Mouse (Mus musculus): ENCODE data around the gene Hadh. TPM values are rescaled to one million over a fixed set of nuclear protein-coding genes. Genes with fewer than 3 reads are reported as not detected.
A peak's percentile ranks its signal among the peaks of the same experiment; 100 is the strongest.

Hadh gene
- polyA plus RNA-seq, 1 experiment: 40.8 TPM

DNA sequence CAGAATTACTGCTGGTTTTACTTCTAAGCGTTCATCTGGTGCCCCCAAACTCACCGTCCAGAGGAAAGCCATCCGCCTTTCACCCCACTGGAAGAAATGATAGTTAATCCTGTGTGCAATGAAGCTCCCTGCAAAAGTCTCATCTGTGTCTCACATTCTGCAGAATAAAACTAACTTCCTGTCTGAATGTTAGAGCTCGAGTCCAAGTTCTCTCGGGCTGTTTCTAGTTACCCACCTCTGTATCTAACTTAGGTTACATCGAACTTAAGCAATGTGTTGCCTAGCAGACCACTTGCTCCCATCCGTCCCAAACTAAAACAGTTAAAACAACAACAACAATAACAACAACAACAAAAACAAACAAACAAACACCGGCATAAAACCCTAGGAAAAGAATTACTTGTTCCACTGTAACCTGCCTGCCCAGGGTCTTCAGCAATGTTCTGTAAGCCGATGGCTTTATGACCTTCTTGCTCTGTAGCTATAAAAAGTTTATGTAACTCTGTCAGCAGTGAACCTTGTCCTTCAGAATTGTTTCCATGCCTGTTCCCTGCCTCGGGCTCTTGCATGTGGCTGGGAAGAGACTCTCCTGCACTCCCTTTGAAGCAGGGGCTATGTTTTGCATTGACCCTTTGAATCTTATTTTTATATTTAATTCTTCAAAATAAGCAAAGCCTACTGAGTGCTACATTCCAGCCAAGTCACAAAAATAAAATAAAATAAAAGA, 636 bp upstream of the Hadh start:
- DNase-seq (ENCODE audit: extremely low spot score in 1 of 2, low spot score in 1 of 2): no peak

DNA sequence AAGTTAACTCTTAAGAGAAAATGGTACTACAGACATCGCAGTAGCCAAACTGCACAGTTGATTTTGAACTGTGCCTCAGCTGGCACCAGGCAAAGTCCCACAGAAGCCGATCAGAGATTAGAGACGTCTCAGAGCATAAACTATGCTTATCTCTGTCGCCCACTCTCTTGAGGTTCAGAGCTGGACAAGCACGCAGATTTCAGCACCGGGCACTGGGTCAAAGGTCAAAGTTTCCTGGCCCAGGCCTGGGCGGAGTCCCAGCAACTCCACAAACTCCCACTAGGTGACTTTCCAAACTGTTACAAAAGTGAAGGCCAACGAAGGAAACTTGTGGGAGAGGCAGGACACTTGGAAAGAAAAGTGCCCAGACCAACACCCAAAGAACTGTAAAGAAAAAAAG, 744 bp downstream of the Hadh start:
- DNase-seq (ENCODE audit: extremely low spot score in 1 of 2, low spot score in 1 of 2): no peak

DNA sequence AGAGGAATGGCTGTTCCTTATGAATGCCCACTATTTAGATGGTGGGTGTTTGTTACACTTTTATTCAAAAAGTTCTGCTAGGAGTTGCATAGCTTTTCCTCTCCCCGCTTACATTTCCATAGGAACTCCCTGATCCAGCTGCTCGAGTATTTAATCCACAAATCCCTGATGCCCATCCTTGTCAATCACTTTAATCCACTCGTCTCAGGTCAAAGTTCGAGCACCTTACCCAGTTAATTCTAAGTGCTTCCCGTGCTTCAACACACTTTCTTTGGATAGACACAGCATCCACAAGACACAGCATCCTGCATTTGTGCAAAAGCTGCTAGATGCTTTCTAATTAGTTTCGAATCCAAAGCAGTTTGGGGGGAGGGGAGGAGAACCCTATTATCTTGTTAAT, 1.5 kb downstream of the Hadh start:
- no peak for DNase-seq (ENCODE audit: extremely low spot score in 1 of 2, low spot score in 1 of 2)

DNA sequence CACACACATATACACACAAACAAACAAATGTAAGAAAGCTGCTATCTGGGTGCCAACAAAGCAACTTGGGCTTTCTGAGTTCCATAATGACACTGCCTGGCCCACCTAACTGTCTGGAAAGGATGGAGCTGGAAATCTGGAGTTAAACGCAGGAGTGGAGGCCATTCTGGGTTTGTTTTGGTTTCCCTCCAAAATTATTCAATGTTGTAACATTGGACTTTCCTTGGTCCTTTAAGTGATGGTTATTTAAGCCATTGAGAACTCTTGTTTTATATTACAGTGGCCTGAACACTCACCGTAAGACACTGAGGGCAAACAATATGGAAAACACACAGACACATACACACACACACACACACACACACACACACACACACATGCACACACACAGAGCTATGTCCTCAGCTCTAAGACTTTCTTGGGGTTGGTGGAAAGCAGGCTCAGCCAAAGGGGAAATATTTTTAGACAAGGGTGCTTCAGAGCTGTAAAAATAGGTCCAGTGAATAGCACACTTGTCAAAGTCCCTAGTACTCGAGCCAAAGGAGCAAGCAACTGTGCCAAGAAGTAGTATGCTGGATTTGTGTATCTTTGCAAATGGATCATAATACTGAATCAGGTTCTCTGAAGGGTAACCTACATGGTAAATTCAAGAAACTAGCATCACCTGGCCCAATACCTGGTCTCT, 5.4 kb downstream of the Hadh start:
- no peak for DNase-seq (ENCODE audit: extremely low spot score in 1 of 2, low spot score in 1 of 2)

DNA sequence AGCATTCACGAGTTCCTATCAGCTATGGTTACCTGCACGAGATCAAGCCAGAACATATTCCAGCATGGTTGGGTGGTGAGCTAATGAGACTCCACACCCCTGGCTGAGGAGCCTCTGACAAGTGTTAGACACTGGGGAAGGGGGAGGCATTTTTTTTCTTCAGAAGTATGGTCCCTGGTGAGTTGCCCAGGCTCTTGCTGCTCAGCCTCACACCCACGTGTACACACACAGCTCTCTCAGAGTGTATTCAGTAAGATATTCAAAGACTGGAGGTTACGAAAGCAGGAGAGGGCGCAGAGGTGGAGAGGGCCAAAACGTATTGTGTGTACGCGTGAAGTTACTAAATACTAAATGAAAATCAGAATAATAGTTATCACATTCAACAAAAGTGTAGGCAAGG, 6.4 kb downstream of the Hadh start:
- peak in 1 of 2 experiments; percentile 10 for DNase-seq (ENCODE audit: extremely low spot score in 1 of 2, low spot score in 1 of 2)

DNA sequence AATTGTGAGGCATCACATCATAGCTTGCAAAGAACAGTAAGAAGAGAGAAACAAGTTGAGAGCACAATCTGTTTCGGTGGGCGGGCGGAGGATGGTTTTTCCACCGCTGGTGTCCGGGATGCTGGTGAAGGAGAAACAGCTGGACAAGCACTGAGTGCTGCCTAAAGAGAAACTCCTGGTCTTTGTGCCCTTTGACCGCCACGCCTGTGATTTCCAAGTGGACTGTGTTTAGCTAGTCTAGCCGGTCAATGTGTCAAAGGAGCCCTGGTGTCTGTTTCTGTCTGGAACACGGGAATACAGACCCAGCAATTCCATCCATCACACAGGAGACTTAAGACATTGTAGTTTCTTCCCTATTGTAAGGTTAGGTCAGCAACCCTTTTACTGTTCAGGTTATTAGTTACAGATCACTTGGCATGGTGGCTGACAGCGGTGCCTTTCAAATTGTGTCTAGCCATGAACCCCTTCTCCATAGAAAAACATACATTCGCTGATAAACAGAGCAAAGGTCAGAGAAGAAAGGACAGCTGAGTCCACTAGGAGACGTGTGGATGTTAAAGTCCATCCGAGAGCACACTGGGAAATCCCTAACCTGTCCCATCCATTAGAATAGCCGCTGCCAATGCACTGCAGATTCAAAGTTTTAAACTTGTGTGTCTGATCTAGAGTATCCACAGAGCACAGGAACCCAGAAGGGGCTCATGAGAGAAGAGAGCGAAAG, 8.0 kb downstream of the Hadh start:
- no peak for DNase-seq (ENCODE audit: extremely low spot score in 1 of 2, low spot score in 1 of 2)

DNA sequence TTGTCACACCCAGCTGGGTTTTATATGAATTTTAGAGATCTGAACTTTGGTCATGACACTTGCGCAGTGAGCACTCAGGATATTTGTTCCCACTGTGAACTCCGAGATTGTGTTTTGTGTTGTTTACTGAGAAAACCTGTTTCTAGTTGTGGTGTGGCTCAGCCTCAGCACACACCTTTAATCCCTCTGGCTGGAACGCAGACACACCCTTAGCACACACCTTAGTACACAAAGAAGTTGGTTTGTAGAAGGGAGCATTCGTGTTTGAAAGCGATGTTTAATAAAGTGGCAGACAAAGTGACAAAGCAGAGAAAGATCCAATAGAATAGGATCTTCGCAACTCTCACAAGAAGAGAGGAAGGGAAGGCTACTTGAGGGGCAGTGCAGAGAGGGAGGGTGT, 11.5 kb downstream of the Hadh start:
- DNase-seq (ENCODE audit: extremely low spot score in 1 of 2, low spot score in 1 of 2): no peak

DNA sequence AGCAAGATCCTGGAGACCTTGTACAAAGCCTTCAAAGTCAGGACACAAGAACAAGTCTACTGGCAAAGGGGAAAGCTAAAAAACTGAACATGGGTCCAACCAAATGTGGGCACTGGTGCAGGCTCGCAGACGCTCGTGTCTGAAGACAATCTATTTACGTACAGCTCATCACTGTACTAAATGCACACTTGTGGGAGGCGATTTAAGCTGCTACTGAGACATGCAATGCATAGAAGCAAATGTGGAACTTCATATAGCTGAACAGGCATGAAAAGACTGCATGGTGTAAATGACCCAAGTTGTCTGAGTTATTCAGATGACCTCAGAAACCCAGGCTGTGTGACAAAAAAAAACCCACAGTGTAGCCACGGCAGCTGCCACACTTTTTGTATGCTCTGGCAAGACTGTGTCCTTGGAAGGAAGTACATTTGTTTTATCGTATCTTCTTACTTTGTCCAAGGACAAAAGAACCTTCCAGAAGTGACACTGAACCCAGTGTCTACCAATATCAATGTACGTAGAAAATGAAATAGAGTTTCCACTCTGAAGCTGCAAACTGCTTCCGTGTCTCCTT, 12.4 kb downstream of the Hadh start:
- peak in 1 of 2 experiments; percentile 13 for DNase-seq (ENCODE audit: extremely low spot score in 1 of 2, low spot score in 1 of 2)

DNA sequence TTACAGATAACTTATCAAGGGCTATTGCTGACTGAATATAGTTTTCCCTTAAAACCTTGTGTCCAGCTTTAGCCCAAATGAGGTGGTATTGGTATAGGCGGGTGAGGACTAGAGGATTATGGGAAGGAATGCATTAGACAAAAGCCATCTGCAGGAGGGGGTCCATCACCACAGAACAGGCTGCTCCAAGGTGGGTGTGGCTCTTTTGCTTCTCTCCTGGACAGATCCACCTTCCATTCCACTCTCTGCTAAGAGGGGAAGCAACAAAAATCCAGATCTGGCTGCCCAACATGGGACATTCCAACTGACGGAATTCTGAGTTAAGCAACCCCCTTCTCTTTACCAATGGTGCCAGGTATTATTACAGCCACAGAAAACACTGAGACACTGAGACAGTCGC, 13.0 kb downstream of the Hadh start:
- no peak for DNase-seq (ENCODE audit: extremely low spot score in 1 of 2, low spot score in 1 of 2)

DNA sequence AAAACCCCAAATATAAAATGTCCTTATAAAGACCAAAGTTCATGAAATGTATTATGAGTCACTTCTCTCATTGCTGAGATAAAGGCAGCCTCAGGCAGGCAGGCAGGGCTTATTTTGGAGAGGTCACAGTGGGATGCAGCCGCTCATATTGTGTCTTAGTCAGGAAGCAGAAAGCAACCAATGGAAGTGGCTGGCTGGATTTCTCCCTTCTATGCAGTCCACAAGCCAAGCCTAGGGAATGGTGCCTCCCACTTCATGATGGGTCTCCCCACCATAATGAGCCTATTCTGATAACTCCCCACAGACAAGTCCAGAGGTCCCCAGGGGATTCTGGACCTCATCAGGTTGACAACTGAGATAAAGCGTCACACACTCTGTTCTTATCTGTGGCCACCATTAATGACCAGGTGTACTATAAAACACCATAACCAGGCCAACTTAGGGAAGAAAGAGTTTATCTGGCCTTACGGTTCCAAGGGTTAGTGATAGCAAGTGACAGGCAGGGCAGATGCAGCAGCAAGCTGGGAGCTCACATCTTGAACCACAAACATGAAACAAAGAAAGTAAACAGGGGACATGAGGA, 16.4 kb downstream of the Hadh start:
- no peak for DNase-seq (ENCODE audit: extremely low spot score in 1 of 2, low spot score in 1 of 2)

DNA sequence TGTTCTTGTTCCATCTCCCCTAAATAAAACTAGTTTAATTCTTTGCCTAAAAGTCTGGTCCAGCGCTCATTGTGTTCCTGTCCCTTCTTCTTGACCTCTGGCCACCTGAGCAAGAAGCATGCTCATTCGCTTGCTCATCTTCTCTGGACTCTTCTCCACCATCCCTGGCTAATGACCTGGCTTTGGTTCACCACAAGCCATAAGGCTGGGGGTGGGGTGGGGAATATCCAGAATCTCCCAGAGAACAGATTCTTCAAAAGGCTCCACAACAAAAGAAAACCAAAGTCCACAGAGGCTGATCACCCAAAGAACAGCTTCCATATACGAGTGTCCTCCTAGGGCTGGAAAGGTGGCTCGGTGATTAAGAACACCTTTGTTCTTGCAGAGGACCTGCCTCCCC, 16.9 kb downstream of the Hadh start:
- no peak for DNase-seq (ENCODE audit: extremely low spot score in 1 of 2, low spot score in 1 of 2)

DNA sequence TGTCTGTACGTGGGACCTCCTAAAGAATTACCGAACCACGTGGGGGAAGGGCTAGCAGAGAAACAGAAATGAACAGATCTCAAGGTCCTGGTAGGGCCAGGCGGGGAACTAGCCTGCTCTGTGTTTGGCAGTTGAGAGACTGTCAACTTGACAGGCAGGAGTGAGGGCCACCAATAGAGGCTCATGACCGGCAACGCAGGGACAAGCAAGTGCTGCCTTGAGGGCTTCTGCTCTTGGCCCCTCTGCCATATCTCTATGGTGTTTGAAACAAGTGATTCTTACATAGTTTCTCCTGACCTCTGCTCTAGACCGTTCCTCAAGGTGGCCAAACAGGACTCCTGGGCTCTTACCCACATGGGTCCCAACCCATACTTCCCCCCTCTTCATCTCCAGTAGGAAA, 20.3 kb downstream of the Hadh start:
- DNase-seq (ENCODE audit: extremely low spot score in 1 of 2, low spot score in 1 of 2): no peak

DNA sequence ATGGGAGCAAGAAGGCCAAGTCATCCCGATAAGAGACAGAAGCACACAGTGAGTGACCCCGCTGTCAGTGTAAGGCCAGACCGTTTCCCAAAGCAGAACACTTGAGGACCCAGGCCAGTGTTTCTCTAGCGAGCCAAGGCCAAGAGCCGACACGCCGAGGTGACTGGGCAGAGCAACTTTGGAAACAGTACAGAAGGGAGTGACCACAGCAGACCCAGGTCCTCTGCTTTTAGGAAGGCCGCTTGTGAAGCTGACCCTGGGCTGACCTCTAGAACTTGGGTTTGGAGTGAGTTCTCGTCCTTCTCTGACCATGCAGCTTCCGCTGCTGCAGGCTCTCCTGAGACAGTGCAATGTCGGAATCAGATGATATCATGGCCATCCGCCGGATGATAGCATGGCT, 20.9 kb downstream of the Hadh start:
- DNase-seq (ENCODE audit: extremely low spot score in 1 of 2, low spot score in 1 of 2): no peak

DNA sequence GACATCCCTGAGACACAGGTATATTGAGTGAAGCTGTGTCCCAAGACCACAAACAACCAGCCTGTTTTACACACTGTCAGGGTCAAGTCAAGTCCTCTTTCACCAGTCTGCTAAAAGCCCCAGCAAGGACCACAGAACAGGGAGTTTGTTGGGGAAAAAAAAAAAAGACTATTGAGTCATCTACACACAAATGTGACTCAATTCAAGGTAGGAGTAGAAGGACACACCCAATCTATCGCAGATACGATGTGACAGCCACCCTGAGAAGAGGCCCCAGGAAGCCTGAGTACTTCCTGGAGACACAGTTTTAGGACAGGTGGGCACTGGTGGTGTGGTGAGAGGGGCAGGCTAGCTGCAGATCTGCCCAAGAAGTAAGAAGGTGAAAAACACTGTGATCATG, 21.6 kb downstream of the Hadh start:
- DNase-seq (ENCODE audit: extremely low spot score in 1 of 2, low spot score in 1 of 2): no peak

DNA sequence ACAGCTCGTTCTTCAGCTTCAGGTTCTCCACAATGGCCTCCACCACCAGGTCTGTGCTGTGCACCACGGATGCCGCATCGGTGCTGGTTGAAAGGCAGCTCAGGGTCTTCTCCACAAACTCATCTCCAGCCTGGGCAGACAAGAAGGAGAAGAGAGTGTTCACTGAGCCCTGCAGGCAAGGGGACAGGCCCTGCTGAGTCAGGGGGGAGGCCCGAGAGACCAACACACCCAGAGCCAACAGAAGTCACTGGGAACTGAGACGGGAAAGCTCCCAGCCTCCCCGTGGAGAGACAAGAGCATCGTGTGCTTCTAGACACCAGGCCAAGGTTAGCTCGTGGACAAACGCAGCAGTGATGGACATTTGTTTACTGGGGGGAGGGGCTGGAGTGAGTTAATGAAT, 23.5 kb downstream of the Hadh start:
- no peak for DNase-seq (ENCODE audit: extremely low spot score in 1 of 2, low spot score in 1 of 2)

DNA sequence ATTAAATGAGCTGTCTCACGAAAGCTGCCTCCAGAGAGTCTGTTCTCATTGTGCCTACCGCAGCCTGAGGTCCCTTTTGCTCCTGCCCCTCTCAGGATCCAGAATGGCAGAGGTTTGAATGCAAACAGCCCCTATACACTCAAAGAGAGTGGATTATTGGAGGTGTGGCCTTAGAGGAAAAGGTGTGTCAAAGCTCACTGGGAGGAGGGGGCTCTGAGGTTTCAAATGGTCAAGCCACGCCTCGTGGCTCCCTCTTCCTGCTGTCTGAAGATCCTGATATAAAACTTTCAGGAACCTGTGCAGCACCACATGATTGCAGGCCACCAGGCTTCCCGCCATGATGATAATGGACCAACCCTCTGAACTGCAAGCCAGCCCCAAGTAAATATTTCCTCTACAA, 24.1 kb downstream of the Hadh start:
- DNase-seq (ENCODE audit: extremely low spot score in 1 of 2, low spot score in 1 of 2): no peak

DNA sequence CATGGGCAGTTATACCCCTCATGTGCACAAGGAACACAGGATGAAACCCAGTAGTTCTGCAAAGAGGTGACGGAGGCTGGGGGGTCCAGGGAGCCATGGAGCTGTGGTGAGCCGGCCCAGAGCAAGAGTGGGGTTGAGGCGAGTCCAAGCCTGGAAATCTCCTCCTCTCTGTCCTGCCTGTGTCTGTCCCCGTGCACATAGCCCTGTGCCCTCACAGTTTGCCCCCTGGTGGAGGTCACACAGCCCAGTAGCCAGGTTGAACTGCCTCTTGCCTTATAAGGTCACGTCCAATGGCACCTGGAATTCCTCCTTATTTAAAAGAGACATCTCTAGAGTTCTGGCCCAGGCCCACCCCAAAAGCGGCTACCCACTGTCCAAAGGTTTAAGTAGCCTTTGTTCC, 24.5 kb downstream of the Hadh start:
- DNase-seq (ENCODE audit: extremely low spot score in 1 of 2, low spot score in 1 of 2): no peak

DNA sequence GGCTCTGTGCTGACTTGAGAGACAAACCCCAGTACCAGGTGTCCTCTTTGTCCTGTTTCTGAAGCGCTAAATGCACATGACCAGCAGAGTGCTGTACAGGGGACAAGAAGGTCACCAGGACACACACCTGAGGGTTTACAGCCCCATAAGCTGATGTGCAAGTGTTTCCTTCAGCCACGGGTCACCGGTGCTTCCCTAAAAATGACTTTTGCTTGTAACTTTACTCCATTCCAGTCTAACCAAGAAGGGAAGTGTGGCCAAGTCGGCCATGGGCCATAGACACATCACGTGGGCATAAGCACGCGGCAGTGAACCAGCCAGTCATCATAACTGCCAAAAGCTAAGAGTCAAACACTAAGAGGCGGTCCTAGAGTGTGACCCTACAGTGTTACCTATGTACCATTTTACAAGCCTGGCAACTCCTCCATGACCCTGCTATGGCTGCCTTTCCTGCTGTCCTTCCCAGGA, 25.3 kb downstream of the Hadh start:
- no peak for DNase-seq (ENCODE audit: extremely low spot score in 1 of 2, low spot score in 1 of 2)

DNA sequence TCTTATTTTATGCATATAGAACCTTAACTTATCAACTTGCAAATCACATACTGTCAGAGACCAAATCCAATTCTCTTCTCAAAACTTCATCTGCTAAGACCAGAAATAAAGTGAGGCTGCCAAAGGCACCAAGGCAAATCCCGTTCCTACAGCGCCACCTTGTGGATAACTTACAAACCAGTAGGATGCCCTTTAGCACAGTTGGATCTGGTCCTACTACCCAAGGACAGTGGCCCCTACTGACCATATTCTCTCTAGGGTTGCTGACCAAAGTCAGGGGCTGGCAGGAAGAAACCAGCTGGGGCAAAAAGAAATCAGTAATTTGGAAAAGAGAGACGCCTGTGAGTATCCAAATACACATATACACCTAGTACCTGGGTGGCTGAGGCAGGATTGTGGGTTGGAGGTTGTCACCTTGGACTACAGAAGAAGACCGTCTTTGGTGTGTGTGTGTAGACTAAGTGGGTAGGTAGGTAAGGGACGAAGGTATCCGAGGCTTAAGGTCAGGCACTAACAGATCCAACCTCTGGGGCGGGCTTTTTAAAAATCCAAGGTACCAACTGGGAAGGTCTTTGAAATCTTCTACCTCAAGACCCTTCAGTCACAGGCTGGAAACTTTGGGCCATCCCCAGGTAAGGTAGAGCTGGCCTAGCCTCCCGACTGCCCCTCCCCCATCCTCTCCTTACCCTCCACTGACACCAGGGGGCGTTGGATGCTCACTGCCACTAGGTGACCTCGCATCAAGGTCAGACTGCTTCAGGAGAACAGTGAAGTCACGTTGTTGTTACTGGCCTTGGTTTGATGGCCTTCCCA, 25.9 kb downstream of the Hadh start:
- peak; percentile 46 to 90 for DNase-seq (ENCODE audit: extremely low spot score in 1 of 2, low spot score in 1 of 2)

All from frontal cortex, adult 2 months (tissue).